Mouse (Mus musculus) kidney, adult 2 months (tissue): ENCODE measurements at regions not wholly inside any gene's neighbourhood (a gene's known extent, or its start where the extent isn't known, plus 50 kb on each side); places are given as distances from the start of the nearest gene placed in this dataset.

ENCODE experiments used
- DNase-seq: peaks from one replicate; pipeline ENCODE4 v3.0.0; 2021
- H3K27ac ChIP-seq: fragments of 200-500 bp; 2 replicates; pipeline ENCODE4 v1.5.1; 2012; ENCODE audit warnings: low read depth, low read length, control low read depth, inconsistent platforms; ENCODE audit not compliant: insufficient read depth
- H3K27me3 ChIP-seq: fragments of 200-500 bp; replicated peaks from 2 replicates; pipeline ENCODE4 v1.6.1; 2012; ENCODE audit warnings: mild to moderate bottlenecking, moderate library complexity, low read length, inconsistent platforms; ENCODE audit not compliant: control insufficient read depth, insufficient read depth
- H3K36me3 ChIP-seq: fragments of 200-500 bp; 2 replicates; pipeline ENCODE4 v1.6.1; 2012; ENCODE audit warnings: mild to moderate bottlenecking, moderate library complexity, low read length, inconsistent platforms; ENCODE audit not compliant: control insufficient read depth, insufficient read depth
- H3K4me1 ChIP-seq: fragments of 200-500 bp; 2 replicates; pipeline ENCODE4 v1.6.1; 2011; ENCODE audit warnings: low read length; ENCODE audit not compliant: control insufficient read depth, insufficient read depth
- H3K4me3 ChIP-seq: fragments of 200-500 bp; 2 replicates; pipeline ENCODE4 v1.5.1; 2011; ENCODE audit warnings: mild to moderate bottlenecking, low read depth, low read length, control low read depth; ENCODE audit not compliant: insufficient read depth
- CTCF ChIP-seq: fragments of 200-500 bp; conservative IDR thresholded peaks from 2 replicates; pipeline ENCODE4 v1.5.1; 2011; ENCODE audit warnings: low read depth, mild to moderate bottlenecking, control low read depth, low read length, moderate library complexity, mixed read lengths; ENCODE audit not compliant: insufficient read depth, insufficient read length
- POLR2A ChIP-seq: fragments of 200-500 bp; IDR thresholded peaks from one replicate; pipeline ENCODE4 v1.6.1; 2011; ENCODE audit warnings: low read depth, low read length, control low read depth
- WGBS: fragments of 180-500 bp; shearing (Covaris S2); methylation state at CpG from one replicate; pipeline ENCODE4 v1.1.7; 2018; 5-methylcytosine and 5-hydroxymethylcytosine counted together

- no peaks in the 10 kb centered on the region for H3K36me3 ChIP-seq
- no peaks in the 10 kb centered on the region for H3K27me3 ChIP-seq
- WGBS: 70% methylated on average over 3 of the region's 3 CpGs
- TF ChIP-seq POLR2A (no peak), CTCF (no peak)
- no peak overlapping the region for H3K4me3 ChIP-seq
- H3K27ac ChIP-seq: no peak overlapping the region
- no peak for DNase-seq
- no peaks in the 10 kb centered on the region for H3K4me1 ChIP-seq
These were observed 101.2 kb upstream of the Tshz3 start for GRCm38 (mm10) chr7:36596630-36597301.

- Histone ChIP-seq H3K4me1 (no peaks in the 10 kb centered on the region), H3K27me3 (no peaks in the 10 kb centered on the region), H3K36me3 (no peaks in the 10 kb centered on the region), H3K27ac (no peak overlapping the region), H3K4me3 (no peak overlapping the region)
- DNase-seq: no peak
- no peak for TF ChIP-seq POLR2A
- no peak for TF ChIP-seq CTCF
- WGBS: 75% methylated on average over 18 of the region's 18 CpGs
These were observed 92.8 kb upstream of the Tshz3 start for GRCm38 (mm10) chr7:36605026-36605698.

GRCm38 (mm10) chr7:36620256-36620655, 77.7 kb upstream of the Tshz3 start:
- no peak overlapping the region for H3K27ac ChIP-seq
- no peak for TF ChIP-seq POLR2A
- TF ChIP-seq CTCF: peak; percentile 23; the same call in 1 of the 2 replicates
- H3K27me3 ChIP-seq: no peaks in the 10 kb centered on the region
- no peak for DNase-seq
- H3K36me3 ChIP-seq: no peaks in the 10 kb centered on the region
- H3K4me3 ChIP-seq: no peak overlapping the region
- H3K4me1 ChIP-seq: no peaks in the 10 kb centered on the region
- WGBS: 74% methylated on average over 6 of the region's 6 CpGs

- Histone ChIP-seq H3K36me3 (no peaks in the 10 kb centered on the region), H3K27ac (no peak overlapping the region), H3K4me3 (no peak overlapping the region), H3K4me1 (no peaks in the 10 kb centered on the region), H3K27me3 (no peaks in the 10 kb centered on the region)
- no peak for DNase-seq
- WGBS: 46% methylated on average over 3 of the region's 3 CpGs
- TF ChIP-seq POLR2A (no peak), CTCF (no peak)
These were observed 53.7 kb upstream of the Tshz3 start for GRCm38 (mm10) chr7:36644252-36644651.
